Mouse (Mus musculus) embryo, embryonic 9.5 days (tissue): ENCODE data around the gene Gatad2a.
A peak's percentile ranks its signal among the peaks of the same experiment; 100 is the strongest.

Experiments used
- DNase-seq: peaks from one replicate; pipeline ENCODE4 v3.0.0-alpha.2; 2017; ENCODE audit errors: extremely low spot score

Gatad2a gene

GRCm38 (mm10) chr8:69900895-69901451 is 95.2 kb downstream of the Gatad2a start:
- DNase-seq, result no peak

- no peak for DNase-seq
These were observed 96.3 kb downstream of the Gatad2a start for GRCm38 (mm10) chr8:69899876-69900275.

- no peak for DNase-seq
These were observed 98.3 kb downstream of the Gatad2a start for GRCm38 (mm10) chr8:69897857-69898256.

GRCm38 (mm10) chr8:69895772-69896451 is 100.3 kb downstream of the Gatad2a start:
- no peak for DNase-seq

DNA sequence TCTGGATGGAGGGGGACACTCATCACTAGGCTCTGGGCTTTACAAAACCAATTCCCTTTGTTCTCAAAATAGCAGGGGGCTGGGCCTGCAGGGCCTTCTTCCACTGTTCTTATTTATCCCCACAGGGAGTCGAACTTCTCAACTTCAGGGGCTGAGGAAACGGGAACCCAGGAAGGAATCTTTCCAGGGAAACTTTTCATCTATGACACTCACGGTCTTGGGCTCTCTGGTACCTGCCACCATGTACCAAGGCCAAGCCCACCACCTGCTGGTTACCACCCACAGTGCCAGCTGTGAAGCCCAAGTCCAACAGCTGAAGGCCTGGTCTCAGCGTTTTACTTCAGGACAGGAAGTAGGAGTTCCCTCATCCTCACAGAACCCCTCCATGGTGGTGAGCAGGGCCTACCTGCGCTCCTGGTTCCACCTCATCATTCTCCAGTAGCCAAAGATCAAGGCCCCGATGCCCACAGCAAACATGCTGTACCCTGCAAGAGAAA is 101.3 kb downstream of the Gatad2a start:
- DNase-seq, result no peak

DNA sequence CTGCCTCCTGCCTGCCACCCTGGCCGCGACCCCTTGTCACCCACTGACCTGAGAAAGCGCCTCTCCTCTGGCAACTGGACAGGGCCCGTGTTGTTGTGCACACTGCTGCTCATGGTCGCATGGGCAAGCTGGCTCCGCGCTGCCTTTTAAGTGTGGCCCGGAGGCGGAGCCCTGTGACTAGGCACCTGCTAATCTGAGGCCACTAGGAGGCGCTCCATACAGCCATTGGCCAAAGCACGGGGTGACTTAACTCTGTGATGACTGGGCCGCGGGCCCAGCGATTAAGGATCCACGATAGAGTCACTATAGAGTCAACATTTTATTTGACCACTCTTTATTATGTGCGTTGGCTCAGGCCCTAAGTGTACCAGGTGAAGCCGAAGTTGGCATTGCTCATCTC is 102.3 kb downstream of the Gatad2a start:
- peak; percentile 69 for DNase-seq

DNA sequence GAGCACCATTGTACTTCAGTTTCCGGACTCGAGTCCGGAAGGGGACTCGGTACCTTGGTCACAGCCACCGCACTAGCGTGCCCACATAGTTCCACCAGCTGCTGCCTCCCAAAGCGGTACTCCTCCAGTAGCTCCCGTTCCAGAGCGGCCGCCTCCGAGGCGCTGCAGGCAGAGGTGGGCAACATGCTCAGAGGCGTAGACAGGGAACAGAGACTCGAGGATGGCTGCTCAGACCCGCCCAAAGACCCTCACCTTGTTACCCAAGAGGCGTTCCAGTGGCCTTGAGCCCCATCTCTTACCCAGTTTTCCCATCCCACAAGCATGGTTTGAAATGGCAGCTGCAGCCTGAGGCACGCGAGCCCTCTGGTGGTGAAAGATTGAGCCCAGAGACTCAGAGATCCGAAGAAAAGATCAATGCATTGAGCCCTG is 105.4 kb downstream of the Gatad2a start:
- DNase-seq, result no peak

DNA sequence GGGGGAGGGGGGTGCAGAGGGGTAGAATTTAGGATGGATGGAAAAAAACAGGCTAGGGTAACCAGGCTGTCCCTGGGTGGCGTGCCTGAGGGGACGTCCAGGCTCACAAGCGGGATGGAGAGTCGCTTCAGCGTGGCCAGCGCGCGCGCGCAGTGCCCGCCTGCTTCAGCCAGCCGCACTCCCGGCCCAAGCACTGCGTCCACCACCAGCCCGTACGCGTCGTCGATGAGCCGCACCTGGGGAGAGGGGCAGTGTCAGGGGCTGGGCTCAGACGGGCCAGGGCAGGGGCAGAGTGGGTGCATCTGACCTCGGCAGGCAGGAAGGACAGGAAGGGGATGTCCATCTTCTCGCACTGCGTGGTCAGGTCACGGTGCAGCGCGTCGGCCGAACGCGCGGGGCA is 107.3 kb downstream of the Gatad2a start:
- DNase-seq, result no peak

DNA sequence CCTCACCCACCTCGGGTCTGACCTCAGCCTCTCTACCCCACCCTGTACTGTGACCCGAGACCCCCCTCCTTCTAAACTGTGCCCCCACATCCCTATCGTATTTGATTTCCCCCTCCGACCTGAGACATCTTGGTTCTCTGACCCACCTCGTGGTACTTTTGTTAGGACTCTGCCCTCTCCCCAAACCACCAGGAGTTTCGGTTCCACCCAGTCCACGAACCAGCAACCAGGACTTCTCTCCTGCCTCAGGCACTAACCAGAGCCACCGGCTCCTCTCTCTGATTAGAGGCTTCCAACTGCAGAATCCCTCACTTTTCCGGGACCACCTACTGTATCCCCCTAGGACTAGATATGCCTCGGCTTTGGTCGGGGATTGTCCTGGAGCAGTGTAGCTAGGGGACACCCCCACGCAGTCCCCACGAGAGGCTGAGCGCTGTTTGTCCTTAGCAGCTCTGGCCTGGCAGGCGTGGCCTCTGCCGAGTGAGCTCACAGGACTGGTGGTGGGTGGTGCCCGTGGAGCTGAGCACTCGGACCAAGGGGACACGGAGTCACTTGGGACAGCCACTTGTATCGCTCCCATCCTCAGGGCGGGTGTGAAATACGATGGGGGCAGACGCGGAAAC is 107.8 kb downstream of the Gatad2a start:
- DNase-seq, result no peak

- DNase-seq, result peak; percentile 33
These were observed 108.6 kb downstream of the Gatad2a start, which contains the start of gene Cilp2 for GRCm38 (mm10) chr8:69887289-69888243. Gene Cilp2 (minus strand): TSS chr8:69887687.

- no peak for DNase-seq
These were observed 112.0 kb downstream of the Gatad2a start for GRCm38 (mm10) chr8:69884141-69884540.

DNA sequence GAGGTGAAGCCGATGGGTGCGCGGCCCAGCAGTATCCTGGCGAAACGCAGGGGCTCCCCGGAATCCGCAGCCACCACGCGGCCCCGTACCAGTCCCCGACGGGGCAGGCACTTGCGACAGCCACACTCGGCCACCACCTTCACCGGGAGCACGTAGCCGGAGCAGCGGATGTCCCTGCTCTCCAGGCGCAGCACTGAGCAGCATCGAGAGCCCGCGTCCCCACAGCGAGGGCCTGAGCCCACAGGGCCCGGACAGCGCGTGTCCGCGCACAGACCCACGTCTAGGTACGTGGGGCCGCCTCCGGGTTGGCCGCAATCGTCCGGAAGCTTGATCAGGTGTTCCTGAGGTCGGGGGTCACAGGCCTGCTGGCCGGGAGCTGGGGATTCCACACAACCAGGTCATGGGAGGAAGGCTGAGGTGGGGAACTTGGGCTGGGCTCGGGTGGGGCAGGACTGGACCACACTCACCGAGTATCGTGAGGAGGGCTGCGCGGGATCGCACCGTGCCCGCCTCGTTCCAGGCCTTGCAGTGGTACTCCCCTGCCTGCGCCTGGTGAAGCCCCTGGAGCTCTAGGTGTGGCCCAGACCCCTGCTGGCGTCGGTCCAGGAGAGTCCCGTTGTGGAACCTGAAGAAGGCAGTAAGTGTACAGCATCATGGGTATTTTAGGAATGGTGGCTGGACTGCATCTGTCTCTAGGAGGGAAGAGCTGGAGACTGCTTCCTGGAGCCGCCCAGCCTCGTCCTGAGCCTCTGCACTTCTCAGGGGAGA is 113.2 kb downstream of the Gatad2a start:
- DNase-seq, result no peak

- DNase-seq, result peak; percentile 47
These were observed 114.0 kb downstream of the Gatad2a start for GRCm38 (mm10) chr8:69882021-69882756.

DNA sequence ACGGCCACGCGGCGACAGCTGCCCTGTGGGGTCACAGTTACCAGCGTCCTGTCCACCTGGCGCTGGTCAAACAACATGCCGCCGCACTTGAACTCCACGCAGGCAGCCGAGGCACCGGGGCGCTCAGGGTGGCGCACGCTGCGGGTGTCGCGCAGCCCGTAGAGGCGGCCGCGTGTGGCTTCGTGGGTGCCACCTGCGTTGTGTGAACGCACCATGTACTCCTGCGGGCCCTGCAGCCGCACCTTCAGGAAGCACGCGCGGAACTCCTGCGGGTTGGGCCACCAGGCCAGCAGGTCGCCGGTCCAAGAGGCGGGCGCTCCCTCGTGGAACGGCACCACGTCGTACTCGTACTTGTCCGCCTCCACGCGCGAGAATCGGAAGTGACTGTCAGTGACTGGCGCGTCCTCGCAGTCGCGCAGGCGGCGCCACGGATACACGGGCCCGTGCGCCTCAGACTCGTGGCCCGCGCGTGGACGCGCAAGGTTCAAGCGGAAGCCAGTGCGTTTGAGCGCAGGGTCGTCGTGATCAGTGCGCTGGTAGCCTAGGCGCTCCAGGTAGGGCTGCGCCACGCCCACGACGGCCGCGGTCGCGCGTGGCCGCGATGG is 114.8 kb downstream of the Gatad2a start:
- no peak for DNase-seq

- no peak for DNase-seq
These were observed 115.3 kb downstream of the Gatad2a start for GRCm38 (mm10) chr8:69880841-69881240.

DNA sequence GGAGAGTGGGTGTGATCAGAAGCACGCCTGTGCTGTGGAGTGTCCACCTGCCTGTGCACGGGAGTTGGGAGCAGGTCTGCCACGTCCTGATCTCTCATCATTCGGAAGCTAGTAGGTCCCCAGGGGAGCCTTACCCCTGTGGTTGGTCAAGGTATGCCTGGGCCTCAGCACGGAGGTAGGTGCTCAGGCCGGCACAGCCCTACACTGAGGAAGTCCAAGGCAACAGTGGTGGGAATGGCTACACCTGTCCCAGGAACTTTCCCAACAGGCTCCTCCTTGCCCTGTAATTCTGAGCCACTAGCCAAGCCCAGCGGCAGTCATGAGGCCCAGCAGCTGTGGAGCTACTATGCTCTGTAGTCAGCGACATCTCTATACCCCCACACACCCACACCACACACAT is 116.5 kb downstream of the Gatad2a start:
- DNase-seq, result no peak

GRCm38 (mm10) chr8:69877992-69878391 is 118.2 kb downstream of the Gatad2a start:
- no peak for DNase-seq

- DNase-seq, result no peak
These were observed 118.8 kb downstream of the Gatad2a start for GRCm38 (mm10) chr8:69877396-69877795.

DNA sequence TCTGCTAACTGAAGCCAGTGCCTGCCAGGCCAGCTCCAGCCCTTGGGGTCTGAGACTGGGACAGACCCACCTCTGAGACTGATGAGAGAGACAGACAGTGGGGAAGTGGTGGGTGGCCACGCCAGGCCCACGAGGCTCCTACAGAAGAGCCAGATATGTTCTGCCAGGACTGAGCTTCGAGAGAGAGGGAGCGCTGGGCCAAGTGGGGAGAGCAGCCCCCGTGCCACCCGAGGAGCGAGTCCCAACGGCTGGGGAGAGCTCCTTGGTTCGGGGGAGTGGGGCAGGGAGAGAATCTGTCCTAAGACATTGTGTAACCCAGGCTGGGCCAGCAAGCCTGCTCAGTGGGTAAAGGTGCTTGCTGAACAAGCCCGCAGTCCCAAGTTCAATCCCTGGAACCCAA is 119.2 kb downstream of the Gatad2a start:
- no peak for DNase-seq

DNA sequence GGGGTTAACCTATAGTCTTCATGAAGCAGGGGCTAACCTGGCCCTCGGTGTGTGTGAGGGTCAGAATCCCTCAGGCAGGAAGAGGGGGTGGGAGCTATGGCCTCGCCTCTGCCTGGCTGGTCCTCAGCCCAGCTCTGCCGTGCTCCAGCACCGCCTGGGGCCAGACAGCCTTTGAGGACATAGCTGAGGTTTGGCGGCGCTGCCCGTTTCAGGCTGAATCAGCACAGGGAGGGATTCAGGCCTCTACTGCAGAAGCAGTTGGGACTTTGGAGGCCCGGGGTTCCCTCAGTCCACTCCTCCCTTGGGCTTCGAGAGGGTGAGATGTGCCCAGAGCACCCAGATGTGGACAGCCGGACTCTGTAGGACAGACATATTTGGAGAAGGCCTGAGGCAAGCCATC is 120.1 kb downstream of the Gatad2a start:
- no peak for DNase-seq
